Mouse (Mus musculus) liver, embryonic 16.5 days (tissue): Measurements from ENCODE around the gene Dpy19l1. TPM values are rescaled to one million over a fixed set of nuclear protein-coding genes. Genes with fewer than 3 reads are reported as not detected.

Experiments
- polyA plus RNA-seq: library from polyadenylated mRNA; unstranded; fragments of >200 nt; fragmentation: Nextera tagmentation; extraction: Ambion mirVana; gene quantifications from 2 replicates; pipeline ENCODE4 v1.2.1, GENCODE M21; 2015

Dpy19l1 gene
- polyA plus RNA-seq, 1 experiment from 2014 or later: 7.3 TPM

Other genes with a start within 250 kb of the Dpy19l1 start
- not detected in 2 replicates for gene Cypt4, start 122.1 kb upstream of the Dpy19l1 start, polyA plus RNA-seq
- 0.04 and 0.06 TPM in 2 replicates for gene Dpy19l2, start 193.2 kb upstream of the Dpy19l1 start, polyA plus RNA-seq